Mouse (Mus musculus) right cerebral cortex, postnatal 14 days (tissue): ENCODE results near the gene Fcf1.

ENCODE experiments used
- DNase-seq: peaks from one replicate; pipeline ENCODE4 v3.0.0; 2022

The Fcf1 gene

DNA sequence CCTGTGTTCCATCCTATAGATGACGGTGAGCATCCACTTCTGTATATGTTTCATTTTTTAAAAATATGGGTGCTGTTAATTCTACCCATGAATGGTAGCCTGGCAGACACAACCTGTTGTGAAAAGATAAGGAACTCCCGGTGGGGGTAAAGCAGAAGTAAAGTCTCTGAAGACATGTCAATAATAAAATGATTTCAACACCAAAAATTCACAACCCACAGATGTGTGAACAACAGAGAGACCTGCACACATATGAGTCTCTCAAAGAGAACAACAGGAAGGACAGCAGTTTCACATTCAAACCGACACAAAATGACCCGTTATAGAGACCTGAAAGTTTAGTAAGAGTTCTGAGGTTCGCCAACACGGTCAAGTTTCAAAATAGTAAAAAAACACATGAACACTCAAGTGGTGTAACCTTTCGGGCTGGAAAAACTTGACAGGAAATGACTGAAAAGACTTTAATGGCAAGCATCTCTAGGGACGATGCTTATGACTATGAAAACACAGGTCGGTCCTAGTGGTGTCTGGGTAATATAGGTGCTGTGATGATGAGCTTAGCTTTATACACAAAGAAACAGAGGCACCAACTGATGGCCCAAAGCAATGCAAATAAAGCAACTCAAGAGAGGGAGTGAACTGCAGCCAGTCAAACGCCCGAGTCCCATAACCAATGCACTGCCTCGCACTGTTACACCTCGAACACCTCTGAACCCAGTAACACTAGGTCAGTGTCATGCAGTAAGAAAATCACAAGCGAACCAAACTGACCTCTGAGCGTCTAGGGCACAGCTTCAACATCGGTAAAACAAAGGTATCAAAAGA is 1.7 kb upstream of the Fcf1 start:
- DNase-seq: no peak

GRCm38 (mm10) chr12:84969656-84970427 is 855 bp upstream of the Fcf1 start:
- no peak for DNase-seq

- DNase-seq: no peak
Measured at GRCm38 (mm10) chr12:84979264-84979862, 8.7 kb downstream of the Fcf1 start.

- no peak for DNase-seq
Measured at GRCm38 (mm10) chr12:84989456-84989855, 18.8 kb downstream of the Fcf1 start.

DNA sequence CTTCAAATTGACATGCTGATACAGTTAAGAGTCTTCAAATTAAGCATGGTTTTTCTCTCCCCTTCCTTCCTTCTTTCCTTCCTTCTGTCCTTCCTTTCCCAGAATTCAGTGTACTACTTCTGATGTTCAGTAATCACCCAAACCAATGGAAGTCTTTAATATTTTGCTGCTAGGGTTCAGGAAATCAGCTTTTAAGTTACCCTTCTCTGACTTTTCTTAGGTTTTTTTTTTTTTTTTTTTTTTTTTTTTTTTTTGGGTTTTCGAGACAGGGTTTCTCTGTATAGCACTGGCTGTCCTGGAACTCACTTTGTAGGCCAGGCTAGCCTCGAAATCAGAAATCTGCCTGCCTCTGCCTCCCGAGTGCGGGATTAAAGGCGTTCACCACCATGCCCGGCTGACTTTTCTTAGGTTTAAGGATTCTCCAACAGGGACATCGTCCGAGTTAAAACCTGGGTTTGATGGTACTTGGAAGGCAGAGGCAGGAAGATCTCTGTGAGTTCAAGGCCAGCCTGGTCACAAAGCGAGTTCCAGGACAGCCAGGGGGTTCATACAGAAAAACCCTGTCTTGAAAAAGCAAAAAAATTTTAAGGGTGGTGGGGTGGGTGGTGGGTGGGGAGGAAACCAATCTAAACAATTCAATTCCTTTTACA is 24.5 kb downstream of the Fcf1 start:
- DNase-seq: no peak

- DNase-seq: peak; percentile 98
Measured at GRCm38 (mm10) chr12:84996083-84996496, 25.4 kb downstream of the Fcf1 start, which contains the start of gene Ylpm1. Gene Ylpm1, plus strand, starts transcription at chr12:84996321.

DNA sequence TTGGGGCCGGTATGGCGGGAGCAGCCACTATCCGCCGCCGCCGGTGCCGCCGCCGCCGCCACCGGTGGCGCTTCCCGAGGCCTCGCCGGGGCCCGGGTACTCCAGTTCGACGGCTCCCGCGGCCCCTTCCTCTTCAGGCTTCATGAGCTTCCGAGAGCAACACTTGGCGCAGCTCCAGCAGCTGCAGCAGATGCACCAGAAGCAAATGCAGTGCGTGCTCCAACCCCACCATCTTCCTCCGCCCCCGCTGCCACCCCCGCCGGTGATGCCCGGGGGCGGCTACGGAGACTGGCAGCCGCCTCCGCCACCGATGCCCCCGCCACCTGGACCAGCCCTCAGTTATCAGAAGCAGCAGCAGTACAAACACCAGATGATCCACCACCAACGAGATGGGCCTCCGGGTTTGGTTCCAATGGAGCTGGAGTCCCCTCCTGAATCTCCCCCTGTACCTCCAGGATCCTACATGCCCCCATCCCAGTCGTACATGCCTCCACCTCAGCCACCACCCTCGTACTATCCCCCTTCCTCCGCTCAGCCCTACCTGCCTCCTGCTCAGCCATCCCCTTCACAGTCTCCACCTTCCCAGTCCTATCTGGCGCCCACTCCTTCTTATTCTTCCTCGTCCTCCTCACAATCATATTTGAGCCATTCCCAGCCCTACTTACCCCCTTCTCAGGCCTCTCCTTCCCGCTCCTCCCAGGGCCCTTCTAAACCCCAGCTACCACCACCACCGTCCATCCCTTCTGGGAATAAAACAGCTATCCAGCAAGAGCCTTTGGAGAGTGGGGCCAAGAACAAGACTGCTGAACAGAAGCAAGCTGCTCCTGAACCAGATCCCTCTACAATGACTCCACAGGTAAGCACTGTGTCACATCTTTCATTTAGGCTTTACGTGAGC is 26.1 kb downstream of the Fcf1 start:
- peak; percentile 68 for DNase-seq

DNA sequence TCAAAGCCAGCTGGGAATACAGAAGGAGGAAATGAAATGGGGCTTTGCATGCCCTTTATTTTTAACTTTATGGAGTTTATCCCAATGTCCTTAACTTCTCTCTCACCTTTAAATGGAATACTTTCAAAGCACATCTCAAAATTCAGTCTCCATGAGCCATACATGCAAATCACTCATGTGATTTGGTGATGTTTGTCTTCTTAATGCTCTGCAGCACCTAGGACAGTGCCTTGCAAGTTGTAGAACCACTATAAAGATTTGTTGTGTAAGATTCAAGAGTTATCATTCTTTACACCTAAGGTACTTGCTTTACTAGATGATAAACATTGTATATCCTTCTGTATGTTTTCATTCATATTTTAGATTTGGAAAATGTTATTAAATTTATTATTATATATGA is 28.4 kb downstream of the Fcf1 start:
- DNase-seq: no peak

DNA sequence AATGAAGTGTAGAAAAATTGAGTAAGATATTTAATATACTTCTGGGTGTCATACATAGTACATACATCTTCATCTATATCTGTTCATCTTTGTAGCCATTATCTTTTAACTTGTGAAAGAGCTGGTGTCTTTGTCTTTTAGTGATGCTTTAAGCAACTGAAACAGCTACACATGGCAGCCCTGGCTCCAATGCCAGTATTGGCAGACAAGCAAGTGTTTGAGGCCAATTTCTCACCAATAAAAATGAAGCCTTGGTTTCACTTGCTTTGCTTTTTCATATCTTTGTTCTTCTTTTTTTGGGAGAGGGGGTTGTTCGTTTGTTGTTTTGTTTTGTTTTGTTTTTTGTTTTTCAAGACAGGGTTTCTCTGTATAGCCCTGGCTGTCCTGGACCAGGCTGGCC is 35.5 kb downstream of the Fcf1 start:
- DNase-seq: no peak

- no peak for DNase-seq
Measured at GRCm38 (mm10) chr12:85007021-85007420, 36.3 kb downstream of the Fcf1 start.

DNA sequence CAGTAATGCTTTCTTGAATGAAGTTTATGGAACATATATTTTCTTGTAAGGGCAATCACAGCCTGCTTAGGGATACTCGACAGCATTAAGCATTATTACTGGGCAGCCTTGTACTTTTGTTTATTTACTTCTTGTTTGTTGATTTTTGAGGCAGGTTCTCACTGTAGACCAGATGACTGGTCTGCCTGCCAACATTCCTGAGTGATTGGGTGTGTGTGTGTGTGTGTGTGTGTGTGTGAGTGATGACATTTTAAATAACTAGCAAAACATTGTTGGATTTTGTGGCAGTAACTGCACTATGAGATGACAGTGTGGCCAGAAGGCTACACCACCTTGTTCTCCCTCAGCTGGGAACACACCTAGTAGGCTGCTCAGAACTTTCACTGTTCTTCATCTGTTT is 39.1 kb downstream of the Fcf1 start:
- no peak for DNase-seq

DNA sequence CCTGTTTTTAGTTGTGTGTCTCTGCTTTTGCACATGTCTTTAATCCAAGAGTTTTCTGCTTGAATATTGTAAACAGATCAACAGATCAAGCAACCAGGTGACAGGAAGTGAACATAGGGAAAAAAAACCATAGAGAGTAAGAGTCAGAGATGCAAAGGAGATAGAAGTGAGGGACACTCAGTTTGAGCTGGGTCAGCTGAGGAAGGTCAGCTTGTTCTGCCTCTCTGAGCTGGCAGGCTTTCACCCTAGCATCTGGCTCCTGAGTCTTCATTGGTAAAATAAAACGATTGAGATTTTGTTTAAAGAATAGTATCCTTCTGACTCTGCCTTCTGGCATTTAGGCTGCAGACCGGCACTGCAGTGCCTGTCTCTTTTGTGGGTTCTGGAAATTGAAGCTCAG is 39.8 kb downstream of the Fcf1 start:
- no peak for DNase-seq

GRCm38 (mm10) chr12:85012185-85012584 is 41.5 kb downstream of the Fcf1 start:
- DNase-seq: no peak

GRCm38 (mm10) chr12:85022071-85022470 is 51.4 kb downstream of the Fcf1 start:
- no peak for DNase-seq

DNA sequence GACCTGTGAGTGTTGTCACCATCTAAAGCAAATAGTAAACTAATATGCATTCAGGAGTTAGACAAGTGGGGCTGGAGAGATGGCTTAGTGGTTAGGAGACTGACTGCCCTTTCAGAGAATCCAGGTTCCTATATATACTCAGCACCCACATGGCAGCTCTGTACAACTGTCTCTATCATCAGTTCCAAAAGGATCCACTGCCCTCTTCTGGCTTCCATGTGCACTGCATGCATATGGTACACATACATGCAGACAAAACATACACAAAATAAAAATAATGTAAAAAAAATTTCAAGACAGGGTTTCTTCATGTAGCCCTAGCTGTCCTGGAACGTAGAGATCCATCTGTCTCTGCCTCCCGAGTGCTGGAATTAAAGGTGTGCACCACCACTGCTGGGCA is 62.0 kb downstream of the Fcf1 start:
- DNase-seq: peak; percentile 25
